Mouse (Mus musculus): ENCODE data around the gene Hrc. TPM values are rescaled to one million over a fixed set of nuclear protein-coding genes. Genes with fewer than 3 reads are reported as not detected.

Hrc gene
- polyA plus RNA-seq (2015; fragmentation: Nextera tagmentation; extraction: Ambion mirVana), result 0.65 and 0.68 TPM in 2 replicates

DNA sequence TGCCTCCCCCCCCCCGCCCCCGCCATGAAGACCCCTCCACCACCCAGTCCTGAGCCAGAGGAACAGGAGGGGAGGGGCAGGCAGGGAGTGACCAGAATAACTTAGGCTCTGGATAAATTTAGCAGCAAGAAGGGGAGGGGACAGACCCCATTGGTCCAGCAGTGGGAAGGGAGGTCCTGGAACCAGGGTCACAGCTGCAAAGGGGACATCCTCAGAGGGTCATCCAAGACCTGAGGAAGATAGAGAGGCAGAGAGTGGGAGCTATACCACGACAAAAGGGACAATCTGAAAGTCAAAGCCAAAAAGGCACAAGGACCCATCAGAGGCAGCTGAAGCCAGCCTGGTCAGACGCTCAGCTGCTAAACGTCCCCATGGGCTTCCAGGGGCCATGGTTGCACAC, at the start of gene Hrc:
Gene Hrc (plus strand): TSS at position 235 of the 400 bp plus-strand sequence.
- H3K27me3 ChIP-seq, result 0 out of 2 replicates have a peak, but pooled peaks cover 4% of the 10 kb centered on the region
- H3K9me3 ChIP-seq, result no peaks in the 10 kb centered on the region
- ATAC-seq (ENCODE audit: low FRiP score, low read depth), result no peak
- no peak within 1 kb of the TSS for H3K9ac ChIP-seq
- H3K36me3 ChIP-seq, result no peaks in the 10 kb centered on the region
- H3K4me3 ChIP-seq, result peak within 1 kb of the TSS; percentile 63; the same call in 1 of the 2 replicates
- H3K4me1 ChIP-seq (replicated peaks), result peaks cover 35% of the 10 kb centered on the region
- H3K27ac ChIP-seq (replicated peaks), result no peak within 1 kb of the TSS
- peak within 1 kb of the TSS; percentile 96 for H3K4me2 ChIP-seq
- 33% methylated on average over 5 of the region's 5 CpGs for WGBS

DNA sequence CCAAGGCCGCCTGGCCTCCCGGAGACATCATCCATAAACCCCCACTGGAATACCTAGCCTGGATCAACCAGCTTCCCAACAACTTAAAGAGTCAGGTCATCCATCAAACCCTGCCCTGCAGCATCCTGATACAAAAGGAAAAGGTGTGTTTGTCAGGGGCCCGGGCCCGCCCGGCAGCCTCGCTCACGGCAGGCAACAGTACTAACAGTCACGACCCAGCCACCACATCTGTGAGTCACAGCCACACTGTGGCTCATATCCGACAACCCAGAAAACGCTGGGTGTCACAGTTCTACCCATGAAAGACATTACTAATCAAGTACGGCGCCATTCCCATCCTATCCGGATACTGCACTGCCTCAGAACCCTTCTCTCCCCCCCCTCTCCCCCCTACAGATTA, 48.6 kb upstream of the Hrc start:
- 90% methylated on average over 13 of the region's 13 CpGs for WGBS
- ATAC-seq (ENCODE audit: low FRiP score, low read depth), result no peak
- no peaks in the 10 kb centered on the region for H3K36me3 ChIP-seq

DNA sequence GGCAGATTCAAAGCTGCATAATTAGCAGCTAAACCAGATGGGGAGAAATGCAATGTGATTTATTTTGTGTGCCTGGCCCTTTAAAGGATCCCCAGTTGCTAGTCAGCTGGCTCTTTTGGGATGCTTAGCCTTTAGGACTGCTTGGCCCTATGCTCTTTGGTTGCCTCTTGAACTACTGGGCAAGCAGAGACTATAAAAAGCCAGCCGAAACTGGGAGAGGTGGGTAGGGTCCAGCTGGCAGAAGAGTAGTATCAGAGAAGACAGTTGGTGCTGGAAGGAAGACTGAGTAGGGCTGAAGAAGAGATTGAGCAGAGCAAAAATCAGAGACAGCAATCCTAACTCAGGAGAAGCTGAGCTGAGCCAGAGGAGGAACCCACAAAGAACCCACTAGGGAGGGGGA, 38.5 kb upstream of the Hrc start:
- Histone ChIP-seq H3K27ac (replicated peaks) (no peak overlapping the region), H3K4me1 (replicated peaks) (peaks cover 10% of the 10 kb centered on the region), H3K4me3 (no peak overlapping the region), H3K4me2 (no peak overlapping the region), H3K9me3 (no peaks in the 10 kb centered on the region), H3K27me3 (no peaks in the 10 kb centered on the region), H3K9ac (no peak overlapping the region), H3K36me3 (no peaks in the 10 kb centered on the region)
- ATAC-seq (ENCODE audit: low FRiP score, low read depth), result no peak
- WGBS, result 93% methylated on average over 1 of the region's 1 CpGs

More for the DNA sequence above, 48.6 kb upstream of the Hrc start:
- H3K4me3 ChIP-seq, result no peak overlapping the region
- no peak overlapping the region for H3K27ac ChIP-seq (replicated peaks)
- no peaks in the 10 kb centered on the region for H3K4me1 ChIP-seq (replicated peaks)
- no peak overlapping the region for H3K9ac ChIP-seq
- H3K27me3 ChIP-seq, result 0 out of 2 replicates have a peak, but pooled peaks cover under 1% of the 10 kb centered on the region
- H3K4me2 ChIP-seq, result no peak overlapping the region
- H3K9me3 ChIP-seq, result no peaks in the 10 kb centered on the region

DNA sequence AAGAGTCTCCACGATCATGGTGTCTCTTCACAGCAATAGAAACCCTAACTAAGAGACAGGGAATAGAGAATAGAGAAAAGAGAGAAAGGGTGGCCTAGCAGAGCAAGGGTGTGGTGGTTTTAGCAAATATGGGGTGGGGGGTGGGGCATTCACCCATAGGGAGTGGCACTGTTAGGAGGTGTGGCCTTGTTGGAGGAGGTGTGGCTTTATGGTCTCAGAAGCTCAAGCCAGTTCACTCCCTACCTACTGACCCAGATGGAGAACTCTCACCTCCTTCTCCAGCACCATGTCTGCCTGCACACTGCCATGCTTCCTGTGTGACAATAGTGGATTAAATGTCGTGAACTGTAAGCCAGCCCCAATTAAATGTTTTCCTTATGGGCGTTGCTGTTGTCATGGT, 37.5 kb upstream of the Hrc start:
- WGBS, result 61% methylated on average over 3 of the region's 3 CpGs

DNA sequence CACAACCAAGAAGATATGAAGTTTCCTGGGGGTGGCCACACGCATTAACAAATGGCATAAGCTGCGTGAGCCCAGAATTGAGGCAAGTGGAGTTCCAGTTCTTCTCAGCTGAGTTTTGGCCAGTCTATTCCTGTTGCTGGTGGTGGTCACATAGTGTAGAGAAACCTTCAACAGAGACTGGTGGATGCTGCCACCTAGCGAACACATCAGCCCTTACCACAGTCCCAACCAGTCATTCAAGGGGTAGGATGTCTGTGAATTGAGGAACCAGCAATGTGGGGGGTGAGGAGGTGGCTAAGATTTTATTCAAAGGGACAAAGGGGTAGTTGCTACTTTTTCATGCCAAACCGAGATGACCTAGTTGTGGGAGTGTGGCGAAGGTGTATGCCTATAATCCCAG, 35.3 kb upstream of the Hrc start:
- H3K4me1 ChIP-seq (replicated peaks), result peaks cover 23% of the 10 kb centered on the region
- H3K27me3 ChIP-seq, result no peaks in the 10 kb centered on the region
- H3K9me3 ChIP-seq, result no peaks in the 10 kb centered on the region
- H3K4me2 ChIP-seq, result no peak overlapping the region
- H3K27ac ChIP-seq (replicated peaks), result no peak overlapping the region
- H3K4me3 ChIP-seq, result no peak overlapping the region
- H3K36me3 ChIP-seq, result no peaks in the 10 kb centered on the region
- peak; percentile 86 for ATAC-seq (ENCODE audit: low FRiP score, low read depth)
- no peak overlapping the region for H3K9ac ChIP-seq
- WGBS, result 16% methylated on average over 5 of the region's 5 CpGs

More for the DNA sequence above, 37.5 kb upstream of the Hrc start:
- Histone ChIP-seq H3K9ac (no peak overlapping the region), H3K4me3 (no peak overlapping the region), H3K4me2 (no peak overlapping the region), H3K27ac (replicated peaks) (no peak overlapping the region), H3K27me3 (no peaks in the 10 kb centered on the region), H3K4me1 (replicated peaks) (peaks cover 11% of the 10 kb centered on the region), H3K36me3 (no peaks in the 10 kb centered on the region), H3K9me3 (no peaks in the 10 kb centered on the region)
- no peak for ATAC-seq (ENCODE audit: low FRiP score, low read depth)

DNA sequence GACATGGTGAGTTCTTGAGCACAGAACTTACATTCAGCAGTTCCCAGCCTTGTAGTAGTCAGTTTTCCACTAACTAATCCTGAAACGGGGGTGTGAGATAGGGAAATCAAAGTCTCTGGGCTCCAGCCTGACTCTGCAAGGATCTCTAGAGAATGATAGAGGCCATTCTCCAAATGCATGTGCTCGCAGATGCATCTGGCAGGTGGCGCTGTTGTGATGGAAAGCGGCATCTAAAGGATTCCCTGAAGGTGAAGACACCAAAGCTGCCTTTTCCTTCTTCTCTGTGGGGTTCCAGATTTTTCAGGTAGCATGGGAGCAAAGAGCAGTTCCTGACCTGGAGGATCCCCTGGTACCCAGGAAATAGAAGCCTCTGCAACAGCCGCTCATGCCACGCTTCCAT, 34.8 kb upstream of the Hrc start:
- H3K27me3 ChIP-seq, result no peaks in the 10 kb centered on the region
- H3K36me3 ChIP-seq, result no peaks in the 10 kb centered on the region
- no peaks in the 10 kb centered on the region for H3K9me3 ChIP-seq
- peaks cover 29% of the 10 kb centered on the region for H3K4me1 ChIP-seq (replicated peaks)
- H3K9ac ChIP-seq, result no peak overlapping the region
- H3K4me2 ChIP-seq, result peak overlapping the region; percentile 44
- H3K4me3 ChIP-seq, result no peak overlapping the region
- H3K27ac ChIP-seq (replicated peaks), result no peak overlapping the region
- no peak; the same call in 1 of the 2 replicates for ATAC-seq (ENCODE audit: low FRiP score, low read depth)
- 15% methylated on average over 6 of the region's 6 CpGs for WGBS

DNA sequence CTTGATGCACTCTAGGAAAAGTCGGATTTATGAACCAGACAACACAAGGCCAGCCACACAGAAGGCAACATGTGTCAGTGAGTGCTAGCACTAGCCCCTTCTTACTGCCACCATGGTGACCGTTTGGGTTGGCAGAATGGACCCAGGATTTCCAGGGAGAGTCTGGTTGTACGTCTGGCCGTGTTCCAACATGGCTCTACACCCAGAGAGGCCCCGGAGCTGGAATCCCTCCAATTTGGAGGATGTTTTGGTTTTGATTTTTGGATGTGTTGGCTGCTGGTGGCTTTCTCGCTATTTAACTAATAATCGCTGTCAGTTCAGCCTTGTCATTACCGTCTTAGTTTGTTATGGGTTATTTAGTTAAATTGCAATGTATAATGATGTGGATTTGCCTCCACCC, 32.5 kb upstream of the Hrc start:
- no peak for ATAC-seq (ENCODE audit: low FRiP score, low read depth)
- no peaks in the 10 kb centered on the region for H3K27me3 ChIP-seq
- no peak overlapping the region for H3K9ac ChIP-seq
- no peak overlapping the region for H3K27ac ChIP-seq (replicated peaks)
- H3K4me2 ChIP-seq, result no peak overlapping the region
- H3K4me1 ChIP-seq (replicated peaks), result peaks cover 31% of the 10 kb centered on the region
- no peaks in the 10 kb centered on the region for H3K36me3 ChIP-seq
- WGBS, result 50% methylated on average over 8 of the region's 8 CpGs
- no peaks in the 10 kb centered on the region for H3K9me3 ChIP-seq
- no peak overlapping the region for H3K4me3 ChIP-seq

DNA sequence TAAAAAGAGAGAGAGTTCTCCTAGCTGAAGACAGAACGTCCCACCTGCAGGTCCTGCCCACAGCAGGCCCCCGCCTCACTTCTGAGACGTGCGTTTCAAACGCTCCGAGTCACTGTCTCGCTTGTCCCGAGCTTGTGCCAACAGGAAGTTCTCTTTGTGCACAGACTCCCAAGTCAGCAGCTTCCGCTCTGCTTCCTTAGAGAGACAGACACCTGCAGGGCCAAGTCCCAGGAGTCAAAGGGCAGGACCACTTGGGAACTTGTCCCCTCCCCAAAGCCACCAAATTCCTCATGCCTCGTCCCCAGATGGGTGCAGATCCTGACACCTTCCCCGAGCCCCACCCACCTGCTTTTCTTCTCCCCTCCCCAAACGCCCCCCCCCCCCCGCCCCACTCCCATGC, 30.2 kb upstream of the Hrc start:
- no peaks in the 10 kb centered on the region for H3K36me3 ChIP-seq
- no peaks in the 10 kb centered on the region for H3K9me3 ChIP-seq
- H3K27me3 ChIP-seq, result no peaks in the 10 kb centered on the region
- H3K27ac ChIP-seq (replicated peaks), result no peak overlapping the region
- H3K9ac ChIP-seq, result peak overlapping the region; percentile 21; the same call in 1 of the 2 replicates
- peak overlapping the region; percentile 21 for H3K4me3 ChIP-seq
- peak overlapping the region; percentile 46 for H3K4me2 ChIP-seq
- 14% methylated on average over 11 of the region's 13 CpGs for WGBS
- H3K4me1 ChIP-seq (replicated peaks), result peaks cover 30% of the 10 kb centered on the region
- ATAC-seq (ENCODE audit: low FRiP score, low read depth), result 0 out of 2 replicates have a peak, but pooled peaks have one; percentile 3

DNA sequence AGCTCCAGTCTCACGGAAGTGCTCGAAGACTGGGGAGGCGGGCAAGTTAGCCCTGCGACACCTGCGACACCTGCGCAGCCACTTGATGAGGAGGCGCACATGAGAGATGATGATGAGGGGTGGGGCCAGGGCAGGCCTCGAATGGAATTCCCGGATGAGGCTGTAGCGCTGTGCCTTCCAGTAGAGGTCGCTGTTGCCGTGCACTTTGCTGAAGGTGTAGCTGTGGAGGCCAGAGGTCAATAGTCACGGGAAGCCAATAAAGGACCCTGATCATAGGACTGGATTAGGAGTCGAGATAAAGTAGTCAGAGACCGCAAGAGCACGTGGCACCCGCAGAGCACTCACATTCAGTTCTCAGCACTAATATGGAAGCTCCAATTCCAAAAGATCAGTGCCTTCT, 29.8 kb upstream of the Hrc start:
- Histone ChIP-seq H3K27me3 (no peaks in the 10 kb centered on the region), H3K4me1 (replicated peaks) (peaks cover 26% of the 10 kb centered on the region), H3K4me3 (peak overlapping the region; percentile 21), H3K9ac (no peak overlapping the region), H3K27ac (replicated peaks) (no peak overlapping the region), H3K4me2 (peak overlapping the region; percentile 46), H3K36me3 (no peaks in the 10 kb centered on the region), H3K9me3 (no peaks in the 10 kb centered on the region)
- 6% methylated on average over 17 of the region's 17 CpGs for WGBS
- peak; percentile 58 for ATAC-seq (ENCODE audit: low FRiP score, low read depth)

DNA sequence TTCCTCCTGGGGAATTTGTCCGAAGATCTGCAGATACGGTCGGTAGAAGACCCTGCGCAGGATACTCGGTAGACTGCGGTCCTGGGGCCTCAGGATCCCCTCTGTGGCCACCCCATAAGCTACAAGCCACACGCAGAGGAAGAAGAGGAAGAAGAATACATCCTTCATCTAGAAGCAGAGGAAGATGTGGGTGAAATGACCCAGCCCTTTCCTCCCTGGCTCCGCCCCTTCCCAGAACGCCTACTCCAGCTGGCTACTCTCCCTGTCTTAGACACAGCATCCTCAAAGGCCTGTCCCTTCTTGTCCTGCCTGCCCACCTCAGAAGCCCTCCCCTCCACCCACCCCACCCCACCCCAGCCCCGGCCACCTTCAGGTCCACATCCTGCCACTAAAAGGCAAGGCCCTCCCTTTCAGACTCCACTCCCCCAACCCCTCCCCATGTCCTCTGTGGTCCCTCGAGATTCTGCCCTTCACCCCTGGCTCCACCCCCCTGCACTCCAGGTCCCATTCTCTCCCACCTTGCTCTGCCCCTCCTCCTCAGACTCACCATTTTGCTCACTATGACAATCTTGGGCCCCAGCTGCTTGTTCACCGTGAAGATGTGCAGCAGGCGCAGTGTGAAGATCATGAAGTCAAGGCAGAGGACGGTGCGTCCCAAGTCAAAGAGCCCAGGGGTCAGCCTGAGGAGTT, 26.4 kb upstream of the Hrc start:
- Histone ChIP-seq H3K27ac (replicated peaks) (no peak overlapping the region), H3K27me3 (no peaks in the 10 kb centered on the region), H3K9me3 (no peaks in the 10 kb centered on the region), H3K4me1 (replicated peaks) (peaks cover 22% of the 10 kb centered on the region), H3K9ac (no peak overlapping the region), H3K4me2 (no peak overlapping the region), H3K4me3 (no peak overlapping the region), H3K36me3 (no peaks in the 10 kb centered on the region)
- no peak for ATAC-seq (ENCODE audit: low FRiP score, low read depth)
- 73% methylated on average over 14 of the region's 15 CpGs for WGBS

DNA sequence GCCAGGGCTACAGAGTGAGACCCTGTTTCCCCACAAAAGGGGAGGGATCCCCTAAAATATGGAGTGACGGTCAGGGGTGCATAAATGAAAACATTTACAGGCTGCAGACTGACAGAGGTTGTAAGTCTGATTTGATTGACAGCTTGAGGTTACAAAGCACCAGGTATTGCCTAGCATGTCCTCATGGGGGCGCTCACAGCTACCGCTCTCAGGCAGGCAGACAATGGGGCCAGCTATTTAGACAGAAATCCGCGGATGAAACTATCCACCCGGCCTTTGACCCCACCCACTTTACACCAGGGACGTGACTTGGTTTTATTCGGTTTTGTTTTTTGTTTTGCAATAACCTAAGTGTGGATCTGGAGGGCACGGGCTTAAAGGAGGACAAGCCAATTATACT, 25.6 kb upstream of the Hrc start:
- no peak overlapping the region for H3K4me2 ChIP-seq
- no peak for ATAC-seq (ENCODE audit: low FRiP score, low read depth)
- WGBS, result 8% methylated on average over 9 of the region's 9 CpGs
- no peaks in the 10 kb centered on the region for H3K27me3 ChIP-seq
- H3K4me1 ChIP-seq (replicated peaks), result peaks cover 22% of the 10 kb centered on the region
- no peak overlapping the region for H3K4me3 ChIP-seq
- no peak overlapping the region for H3K27ac ChIP-seq (replicated peaks)
- H3K9me3 ChIP-seq, result no peaks in the 10 kb centered on the region
- no peaks in the 10 kb centered on the region for H3K36me3 ChIP-seq
- H3K9ac ChIP-seq, result no peak overlapping the region

DNA sequence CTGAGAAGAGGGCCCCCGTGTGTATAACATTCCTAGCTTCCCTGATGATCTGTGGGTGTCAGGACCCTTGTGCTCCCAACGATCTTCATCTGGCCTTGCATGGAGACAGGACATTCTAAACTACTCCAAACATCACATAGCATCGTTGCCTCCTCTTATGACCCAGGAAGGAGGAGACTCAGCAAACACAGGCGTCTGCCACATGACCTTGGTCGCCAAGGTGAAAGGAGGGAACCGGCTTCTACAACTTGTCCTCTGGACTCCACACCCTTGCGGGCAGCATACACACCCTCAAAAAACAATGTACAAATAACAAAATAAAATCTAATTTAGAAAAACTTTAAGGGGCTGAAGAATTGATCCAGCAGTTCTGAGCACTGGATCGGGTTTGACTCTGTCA, 23.1 kb upstream of the Hrc start:
- no peak for ATAC-seq (ENCODE audit: low FRiP score, low read depth)
- H3K4me3 ChIP-seq, result no peak overlapping the region
- H3K27ac ChIP-seq (replicated peaks), result no peak overlapping the region
- H3K9ac ChIP-seq, result no peak overlapping the region
- no peaks in the 10 kb centered on the region for H3K27me3 ChIP-seq
- no peaks in the 10 kb centered on the region for H3K36me3 ChIP-seq
- H3K9me3 ChIP-seq, result no peaks in the 10 kb centered on the region
- 79% methylated on average over 8 of the region's 8 CpGs for WGBS
- H3K4me1 ChIP-seq (replicated peaks), result peaks cover 11% of the 10 kb centered on the region
- no peak overlapping the region for H3K4me2 ChIP-seq
